In the genomic region with DNA sequence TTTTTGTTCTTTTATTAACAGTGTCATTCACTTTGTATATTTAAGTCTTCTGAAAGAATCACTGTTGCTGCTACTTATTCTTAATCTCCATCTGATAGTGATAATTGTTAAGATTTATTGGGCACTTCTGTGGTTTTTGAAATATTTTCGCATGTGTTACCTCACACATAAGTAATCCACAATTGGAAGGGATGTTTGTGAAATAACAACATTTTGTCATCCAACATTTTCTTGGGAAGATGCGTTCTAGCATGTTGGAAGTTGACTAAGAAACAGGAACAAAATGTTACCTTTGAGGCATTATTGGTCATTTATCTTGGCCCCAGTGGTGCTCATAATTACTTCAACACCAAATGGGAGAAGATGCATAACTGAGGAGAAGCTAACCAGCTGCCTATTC, we compare ENCODE assay signal across 21 mouse cellular contexts.
DNase-seq lines count a peak whose midpoint lies in the region; ATAC-seq and TF ChIP-seq lines count a peak whose summit lies in the region.
"Had no signal": no experiment of that assay in that cellular context is flagged by ENCODE, and none has a peak within 500 bp of the region (broad histone marks: within the 10 kb centered on the region; RNA-seq: fewer than 3 reads in every experiment).

No protein-coding gene starts in this region.

- ATAC-seq in midbrain, embryonic 11.5 days (ENCODE audit: low FRiP score), result no peak
- no peak for ATAC-seq in midbrain, embryonic 14.5 days (ENCODE audit: low FRiP score, low TSS enrichment)
- no peak for ATAC-seq in hindbrain, postnatal 0 days
- ATAC-seq: activated CD4-positive, CD25-positive, alpha-beta regulatory T cell, adult 4 months; CD4-positive, CD25-positive, alpha-beta regulatory T cell, adult 4 months; Patski had no signal

- peaks cover 2% of the 10 kb centered on the region; the same call in 1 of the 2 replicates for H3K4me1 ChIP-seq in midbrain, embryonic 11.5 days (ENCODE audit: control insufficient read depth, insufficient read depth, low read length)
- H3K4me1 ChIP-seq in midbrain, embryonic 14.5 days (ENCODE audit: control insufficient read depth, insufficient read depth, low read length), result 0 out of 2 replicates have a peak, but pooled peaks cover 7% of the 10 kb centered on the region
- H3K4me1 ChIP-seq in hindbrain, postnatal 0 days (ENCODE audit: insufficient read depth, low read length), result 0 out of 2 replicates have a peak, but pooled peaks cover 6% of the 10 kb centered on the region

- no peak overlapping the region for H3K27ac ChIP-seq in midbrain, embryonic 11.5 days (ENCODE audit: low read depth, low read length)
- no peak overlapping the region for H3K27ac ChIP-seq in midbrain, embryonic 14.5 days (replicated peaks; ENCODE audit: low read depth, low read length)
- H3K27ac ChIP-seq in hindbrain, postnatal 0 days, result no peak overlapping the region

- 93% methylated on average over 2 of the region's 2 CpGs for WGBS in midbrain, embryonic 11.5 days
- 96% methylated on average over 2 of the region's 2 CpGs for WGBS in midbrain, embryonic 14.5 days
- WGBS in hindbrain, postnatal 0 days, result 99% methylated on average over 2 of the region's 2 CpGs

- no peak for TF ChIP-seq CTCF in hindbrain, postnatal 0 days (IDR thresholded peaks at IDR 0.05; ENCODE audit: low read depth)

- no peaks in the 10 kb centered on the region for H3K36me3 ChIP-seq in midbrain, embryonic 11.5 days (ENCODE audit: control insufficient read depth, insufficient read depth, low read length)
- H3K36me3 ChIP-seq in midbrain, embryonic 14.5 days (ENCODE audit: control insufficient read depth, insufficient read depth, low read length), result no peaks in the 10 kb centered on the region
- H3K36me3 ChIP-seq in hindbrain, postnatal 0 days (ENCODE audit: insufficient read depth, low read length), result no peaks in the 10 kb centered on the region
- H3K36me3 ChIP-seq: G1E had no signal

- no peak overlapping the region for H3K4me3 ChIP-seq in midbrain, embryonic 11.5 days (ENCODE audit: low read depth, low read length)
- no peak overlapping the region for H3K4me3 ChIP-seq in midbrain, embryonic 14.5 days (replicated peaks; ENCODE audit: low read depth, low read length)
- no peak overlapping the region for H3K4me3 ChIP-seq in hindbrain, postnatal 0 days (ENCODE audit: low read length)

- H3K4me2 ChIP-seq in midbrain, embryonic 11.5 days, result no peak overlapping the region
- no peak overlapping the region for H3K4me2 ChIP-seq in midbrain, embryonic 14.5 days (ENCODE audit: low read length)
- H3K4me2 ChIP-seq in hindbrain, postnatal 0 days (ENCODE audit: low read depth, low read length), result no peak overlapping the region

- no peaks in the 10 kb centered on the region for H3K9me3 ChIP-seq in midbrain, embryonic 11.5 days (ENCODE audit: control insufficient read depth, low read length)
- no peaks in the 10 kb centered on the region for H3K9me3 ChIP-seq in midbrain, embryonic 14.5 days (ENCODE audit: control insufficient read depth, low read length)
- H3K9me3 ChIP-seq in hindbrain, postnatal 0 days (ENCODE audit: low read length), result no peaks in the 10 kb centered on the region

- no peaks in the 10 kb centered on the region for H3K27me3 ChIP-seq in midbrain, embryonic 11.5 days (ENCODE audit: control insufficient read depth, insufficient read depth, low read length)
- H3K27me3 ChIP-seq in midbrain, embryonic 14.5 days (ENCODE audit: control insufficient read depth, insufficient read depth, low read length), result no peaks in the 10 kb centered on the region
- H3K27me3 ChIP-seq in hindbrain, postnatal 0 days (ENCODE audit: insufficient read depth, low read length), result no peaks in the 10 kb centered on the region
- H3K27me3 ChIP-seq: CH12.LX, Patski had no signal

- DNase-seq in midbrain, embryonic 11.5 days (ENCODE audit: low spot score, missing footprints), result peak; percentile 39
- no peak for DNase-seq in midbrain, embryonic 14.5 days
- peak; percentile 61 for DNase-seq in fat pad, adult 2 months (ENCODE audit: extremely low read depth, low read depth, low spot score)
- DNase-seq in gonadal fat pad, adult 2 months (ENCODE audit: low read depth), result peak; percentile 88
- no peak for DNase-seq in hindbrain, postnatal 0 days (ENCODE audit: low spot score)
- DNase-seq in layer of hippocampus, adult 11-12 months (ENCODE audit: low spot score), result no peak
- DNase-seq: adrenal gland, adult 2 months; adrenal gland, adult 8-10 months; adrenal gland, postnatal 10 days; adrenal gland, postnatal 14 days; adrenal gland, postnatal 25 days; adrenal gland, postnatal 36 days; B cell, adult 2 months; cerebellum, adult 11 months; cerebellum, adult 11-12 months; cerebellum, adult 18-20 months had no signal

- H3K9ac ChIP-seq in midbrain, embryonic 11.5 days (ENCODE audit: low read length), result no peak overlapping the region
- no peak overlapping the region for H3K9ac ChIP-seq in midbrain, embryonic 14.5 days (replicated peaks; ENCODE audit: low read length)
- H3K9ac ChIP-seq in hindbrain, postnatal 0 days (replicated peaks; ENCODE audit: low read length), result no peak overlapping the region

Comparison
In these comparisons a context has a peak if more than half of its experiments do, and no peak if none do; other contexts are left out.
1. DNase-seq: peak in midbrain, embryonic 11.5 days (single experiment), fat pad, adult 2 months (single experiment) and gonadal fat pad, adult 2 months (single experiment); none in midbrain, embryonic 14.5 days (single experiment), hindbrain, postnatal 0 days (single experiment) and layer of hippocampus, adult 11-12 months (single experiment).